Mouse (Mus musculus) lung, postnatal 0 days (tissue): Measurements from ENCODE around the gene Mrps14.

Experiments used
- CTCF ChIP-seq: IDR thresholded peaks from 2 replicates; pipeline ENCODE4 v1.5.1; 2016; ENCODE audit warnings: antibody characterized with exemption, mild to moderate bottlenecking
- EP300 ChIP-seq: IDR thresholded peaks from 2 replicates; pipeline ENCODE4 v1.6.1; 2016; ENCODE audit warnings: antibody characterized with exemption, mild to moderate bottlenecking, control low read depth

DNA sequence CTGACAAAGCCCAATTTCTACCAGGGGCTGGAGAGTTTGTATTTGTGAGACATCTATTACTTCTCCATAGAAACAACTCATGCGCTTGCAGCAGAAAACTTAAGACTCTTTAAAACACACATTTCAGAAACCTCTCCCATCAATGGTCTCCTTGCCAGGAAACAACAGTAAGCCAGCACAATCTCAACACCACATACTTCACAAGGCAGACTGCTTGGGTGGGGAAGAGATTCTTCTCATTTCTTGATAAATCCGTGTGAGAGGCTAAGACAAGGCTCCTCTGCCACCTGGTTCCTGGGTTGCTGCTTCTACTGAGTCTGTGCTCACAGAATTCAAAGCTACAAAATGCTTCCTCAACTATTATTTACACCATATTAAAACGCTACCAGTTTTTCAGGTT lies 54.8 kb downstream of the Mrps14 start:
- peak; percentile 57 for TF ChIP-seq EP300
- no peak for TF ChIP-seq CTCF
